Mouse (Mus musculus) frontal cortex, postnatal 14 days (tissue): ENCODE measurements around the gene Erg.

Source experiments
- DNase-seq, 2 experiments: peaks; one replicate each; pipeline ENCODE4 v3.0.0; 2022; ENCODE audit warnings: low spot score in 2 of 2

The Erg gene

DNA sequence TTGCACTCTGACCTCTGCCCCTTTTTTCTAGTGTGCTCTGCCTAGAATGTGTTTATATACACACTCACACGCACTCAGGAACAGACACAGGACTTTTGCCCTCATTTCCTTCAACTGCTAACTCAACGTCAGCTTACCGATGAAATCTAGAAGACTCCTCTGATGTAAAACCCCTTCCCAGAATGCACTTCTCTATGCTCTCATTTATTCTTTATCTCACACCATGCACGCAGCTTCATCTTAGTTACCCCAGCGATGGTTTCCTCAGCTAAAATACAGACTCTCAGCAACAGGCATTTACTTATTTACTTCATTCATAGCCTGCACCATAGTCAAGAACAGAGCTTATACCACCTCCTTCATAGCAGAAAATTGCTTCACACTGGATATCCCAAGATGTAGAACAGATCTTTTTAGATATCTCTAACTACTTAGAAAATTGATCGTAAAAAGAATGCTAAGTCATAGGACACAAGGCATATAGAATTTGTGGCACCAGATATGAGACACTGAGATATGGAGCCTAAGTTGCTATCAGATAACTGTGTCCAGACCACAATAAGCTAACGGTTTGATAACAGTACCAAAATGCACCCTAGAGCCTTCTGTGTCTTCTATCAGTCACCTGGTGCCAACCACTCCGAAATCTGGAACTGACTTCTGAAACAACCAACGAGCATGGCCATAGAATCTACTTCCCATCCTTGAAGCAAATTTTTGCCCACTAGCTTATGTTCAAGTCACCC lies 98.6 kb downstream of the Erg start:
- DNase-seq: no peak

DNA sequence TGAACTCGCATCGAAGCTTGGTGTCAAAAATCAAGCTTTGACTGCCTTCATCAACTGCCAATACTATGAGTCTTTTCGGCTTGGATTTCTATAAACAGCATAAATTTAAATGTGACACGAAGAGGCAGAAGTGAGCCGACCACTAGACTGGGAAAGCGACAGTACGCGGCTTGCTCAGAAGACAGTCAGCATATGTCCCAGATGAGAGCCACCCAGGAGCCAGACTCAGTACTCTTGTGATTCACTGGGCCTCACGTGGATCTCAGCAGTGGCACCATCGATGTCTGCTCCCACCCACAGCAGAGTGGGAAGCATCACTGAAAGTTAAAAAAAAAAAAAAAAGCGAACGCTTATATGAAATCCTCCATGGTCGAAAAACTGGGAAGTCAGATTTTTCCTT lies 105.2 kb downstream of the Erg start:
- peak; percentile 12 to 18 for DNase-seq

DNA sequence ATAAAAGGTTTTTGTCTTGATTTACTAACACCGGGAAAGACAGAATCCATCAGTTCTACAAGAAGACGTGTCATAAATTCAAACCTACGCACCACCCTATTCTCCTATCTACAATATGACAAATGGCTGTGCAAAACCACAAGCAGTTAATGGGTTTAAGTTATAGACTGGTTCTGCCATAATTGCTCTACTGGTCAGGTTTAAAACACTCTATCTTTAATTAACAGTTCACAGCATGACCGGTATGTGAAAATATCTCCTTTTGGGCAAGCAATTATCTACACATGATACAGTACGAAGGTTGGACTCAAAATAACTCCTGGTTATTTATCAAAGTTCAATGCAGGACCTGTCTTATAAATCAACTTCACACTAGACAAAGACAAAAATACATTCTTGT lies 107.8 kb downstream of the Erg start:
- no peak for DNase-seq

- DNase-seq: no peak
Observed at GRCm38 (mm10) chr16:95475041-95475440, 111.4 kb downstream of the Erg start.

DNA sequence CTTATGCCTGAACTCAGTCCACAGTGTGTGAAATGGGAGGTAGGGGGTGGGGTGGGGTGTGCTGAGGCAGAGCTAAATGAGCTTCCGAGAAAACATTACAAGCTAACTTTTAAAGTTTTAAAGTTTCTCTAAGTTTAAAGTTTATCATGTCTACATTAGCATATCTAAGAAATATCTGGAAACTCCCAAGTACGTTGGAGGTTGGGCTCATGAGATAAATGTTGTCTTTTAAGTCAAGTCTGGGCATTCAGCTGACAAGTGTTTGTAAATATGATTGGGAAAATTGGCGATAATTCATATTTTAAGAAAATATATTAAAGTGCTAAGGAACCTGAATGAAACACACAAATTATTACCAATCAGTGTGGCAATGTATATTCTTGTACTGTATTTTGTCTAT lies 112.4 kb downstream of the Erg start:
- DNase-seq: no peak

- no peak for DNase-seq
Observed at GRCm38 (mm10) chr16:95472771-95473170, 113.6 kb downstream of the Erg start.

DNA sequence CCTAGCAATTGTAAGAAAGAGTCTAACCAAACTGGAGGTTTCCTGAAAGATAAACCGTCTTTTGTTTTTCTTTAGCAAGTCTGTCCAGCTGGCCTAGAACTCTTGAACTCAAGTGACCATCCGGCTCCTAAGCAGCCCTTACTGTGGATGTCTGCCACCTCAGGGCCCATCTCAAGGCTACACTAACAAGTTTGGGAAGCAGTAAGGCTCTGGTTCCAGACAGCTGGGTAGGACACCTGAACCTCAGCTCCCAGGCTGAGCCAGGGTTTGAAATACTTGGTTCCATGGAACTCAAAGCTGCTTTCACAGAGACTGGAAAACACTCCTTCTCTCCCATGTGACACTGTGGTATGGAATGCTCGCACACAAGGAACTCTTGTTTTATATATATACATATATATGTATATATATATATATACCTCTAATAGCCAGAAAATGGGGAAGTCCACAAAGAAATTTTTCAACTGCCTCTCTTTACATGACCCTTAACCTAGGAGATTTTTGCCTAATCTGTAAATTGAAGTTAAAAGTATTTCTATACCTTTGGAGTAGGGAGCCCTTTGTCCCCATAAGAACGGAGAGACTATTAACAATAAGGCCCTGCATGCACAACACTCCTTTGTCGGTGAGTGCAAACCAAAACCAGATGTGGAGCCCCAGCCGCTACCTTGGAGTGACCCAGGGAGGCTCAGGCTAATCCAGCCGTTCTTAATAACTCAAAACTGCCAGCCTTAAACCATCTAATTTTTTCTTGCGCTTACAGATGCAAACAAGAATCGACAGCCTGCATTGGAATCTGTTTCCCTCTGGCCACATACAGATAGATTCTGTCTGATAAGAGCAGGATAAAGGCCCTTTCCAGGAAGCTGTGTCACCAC lies 116.9 kb downstream of the Erg start:
- DNase-seq: no peak

DNA sequence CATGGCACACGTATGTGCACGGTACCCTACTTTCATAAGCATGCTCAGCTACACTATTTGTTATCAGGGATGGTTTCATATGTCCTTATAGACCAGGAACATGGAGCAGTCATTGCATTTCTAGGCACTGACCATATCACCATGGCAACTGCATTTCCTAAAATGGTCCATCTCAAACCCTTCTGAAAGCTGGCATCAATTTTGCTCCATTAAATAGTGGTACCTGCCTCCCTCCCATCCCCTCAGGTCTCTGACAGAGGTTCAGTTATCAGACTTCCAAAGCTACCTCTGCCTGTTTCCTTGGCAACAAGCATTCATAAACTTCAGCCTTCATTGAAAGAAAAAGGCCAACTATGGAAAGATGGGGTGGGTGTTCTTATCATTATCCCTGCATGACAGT lies 118.5 kb downstream of the Erg start:
- DNase-seq: no peak

DNA sequence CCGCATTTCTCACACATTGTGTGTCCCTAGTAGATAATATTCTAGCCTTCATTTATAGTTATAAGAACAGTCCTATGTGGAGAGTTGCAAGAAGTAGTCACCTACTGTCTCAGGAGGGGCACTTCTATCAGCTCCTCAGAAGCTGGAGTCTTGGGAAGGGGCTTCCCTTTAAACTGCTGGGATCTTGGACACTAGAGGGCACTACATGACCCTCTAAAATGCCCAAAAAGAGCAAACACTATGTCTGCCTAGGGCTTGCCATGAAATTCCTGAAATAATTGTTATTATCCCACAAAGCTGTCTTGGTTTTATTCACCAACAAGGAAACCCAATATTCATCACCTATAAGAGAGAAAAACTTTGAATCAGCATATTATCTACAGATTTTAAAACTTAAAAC lies 119.8 kb downstream of the Erg start:
- no peak for DNase-seq

- no peak for DNase-seq
Observed at GRCm38 (mm10) chr16:95464609-95465008, 121.8 kb downstream of the Erg start.

DNA sequence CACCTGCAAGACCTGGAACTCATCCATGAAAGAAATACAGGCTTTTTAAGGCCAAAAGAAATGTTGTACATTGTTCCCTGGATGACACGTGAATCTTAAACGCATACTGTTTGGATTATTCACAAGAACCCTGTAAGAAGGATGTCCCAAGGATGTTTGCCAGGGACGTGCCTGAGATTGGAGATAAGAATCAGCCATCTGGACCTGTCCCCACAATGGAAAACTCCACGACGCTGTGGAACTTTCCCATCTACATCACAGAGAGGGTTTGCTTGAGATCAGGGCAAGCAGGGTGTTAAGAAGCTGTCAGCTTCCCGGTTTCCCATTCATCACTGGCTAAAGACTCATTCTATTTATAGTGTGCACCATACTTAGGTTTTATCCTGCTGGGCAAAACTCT lies 122.6 kb downstream of the Erg start:
- no peak for DNase-seq

GRCm38 (mm10) chr16:95461941-95462340 lies 124.5 kb downstream of the Erg start:
- no peak for DNase-seq

GRCm38 (mm10) chr16:95460336-95460735 lies 126.1 kb downstream of the Erg start:
- no peak for DNase-seq

- DNase-seq: no peak
Observed at GRCm38 (mm10) chr16:95459325-95459691, 127.1 kb downstream of the Erg start.

GRCm38 (mm10) chr16:95458590-95459324 lies 127.6 kb downstream of the Erg start:
- DNase-seq: no peak

DNA sequence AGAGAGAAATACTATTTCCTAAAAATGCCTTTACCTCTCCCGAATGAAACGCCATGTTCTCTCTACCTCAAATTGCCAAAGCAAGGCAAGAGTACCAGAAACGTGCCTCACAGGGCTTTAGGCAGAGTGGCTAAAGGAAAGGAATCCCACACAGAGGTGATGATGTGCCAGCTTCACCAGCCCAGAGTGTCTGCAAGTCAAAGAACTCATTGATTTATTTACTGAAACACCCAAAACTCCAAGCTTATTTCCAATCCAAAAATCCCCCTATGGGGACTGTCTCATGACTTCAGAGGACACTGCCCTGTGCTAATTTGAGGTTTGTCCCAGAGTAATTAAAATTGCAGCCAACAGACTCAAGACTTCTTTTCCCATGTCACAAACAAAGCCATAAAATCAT lies 129.4 kb downstream of the Erg start:
- DNase-seq: no peak

DNA sequence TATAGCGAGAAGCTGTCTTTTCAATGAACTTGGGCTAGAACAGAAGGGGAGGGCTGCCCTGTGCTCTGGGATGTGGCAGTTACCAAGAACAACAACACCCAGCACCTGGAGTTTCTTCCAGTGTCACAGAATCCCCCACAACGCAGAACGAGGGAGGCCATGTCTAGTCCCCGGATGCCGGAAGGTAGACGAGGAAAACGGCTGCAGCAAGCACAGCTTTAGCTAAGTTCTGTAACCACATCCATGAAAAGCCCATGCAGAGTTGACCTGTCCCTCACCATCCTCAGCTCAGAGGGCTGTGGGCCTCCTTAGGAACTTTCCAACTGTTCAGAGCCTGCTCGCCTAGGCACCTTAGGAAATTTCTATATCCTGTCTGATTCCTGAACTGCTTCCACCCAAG lies 130.5 kb downstream of the Erg start:
- DNase-seq: no peak

- no peak for DNase-seq
Observed at GRCm38 (mm10) chr16:95455461-95455860, 130.9 kb downstream of the Erg start.

- no peak for DNase-seq
Observed at GRCm38 (mm10) chr16:95452411-95452810, 134.0 kb downstream of the Erg start.

GRCm38 (mm10) chr16:95449361-95449725 lies 137.1 kb downstream of the Erg start:
- DNase-seq: no peak

GRCm38 (mm10) chr16:95448643-95449360 lies 137.6 kb downstream of the Erg start:
- DNase-seq: no peak

GRCm38 (mm10) chr16:95447896-95448295 lies 138.5 kb downstream of the Erg start:
- DNase-seq: no peak
